Mouse (Mus musculus) monocyte, adult 2 months (primary cell): ENCODE results near the gene Arnt.
A peak's percentile ranks its signal among the peaks of the same experiment; 100 is the strongest.
"Not testable (repeated sequence)": the region's sequence is repeated elsewhere in the genome, so short reads cannot be mapped to it uniquely, and the experiment has no call there.

Source experiments
- DNase-seq, 2 experiments: peaks; one replicate each; pipeline ENCODE4 v3.0.0; 2022; ENCODE audit warnings: low spot score in 2 of 2, low read depth in 1 of 2

Arnt gene

GRCm38 (mm10) chr3:95434136-95434982, at the start of gene Arnt:
Arnt (plus strand) TSS chr3:95434388.
- peak; percentile 85 to 90 for DNase-seq

GRCm38 (mm10) chr3:95385401-95386075, 48.6 kb upstream of the Arnt start:
- no peak for DNase-seq

DNA sequence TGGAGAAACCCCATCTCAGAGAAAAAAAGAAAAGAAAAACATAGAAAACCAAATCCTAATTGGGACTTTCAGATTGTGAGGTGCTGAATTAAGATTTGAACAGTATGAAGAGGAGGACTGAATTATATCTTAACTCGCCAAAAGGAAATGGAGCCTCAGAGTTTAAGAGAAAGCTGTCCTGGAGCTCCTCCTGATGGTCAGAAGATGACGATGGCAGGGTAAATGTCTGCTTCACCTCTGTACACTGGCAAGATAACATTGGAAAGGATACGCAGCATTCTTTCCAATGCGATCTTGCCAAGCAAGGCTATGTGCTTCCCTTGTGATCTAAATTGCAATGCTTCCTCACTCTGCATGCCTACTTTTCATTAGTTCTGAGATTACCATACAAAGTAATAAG, 39.8 kb upstream of the Arnt start:
- DNase-seq, result no peak

DNA sequence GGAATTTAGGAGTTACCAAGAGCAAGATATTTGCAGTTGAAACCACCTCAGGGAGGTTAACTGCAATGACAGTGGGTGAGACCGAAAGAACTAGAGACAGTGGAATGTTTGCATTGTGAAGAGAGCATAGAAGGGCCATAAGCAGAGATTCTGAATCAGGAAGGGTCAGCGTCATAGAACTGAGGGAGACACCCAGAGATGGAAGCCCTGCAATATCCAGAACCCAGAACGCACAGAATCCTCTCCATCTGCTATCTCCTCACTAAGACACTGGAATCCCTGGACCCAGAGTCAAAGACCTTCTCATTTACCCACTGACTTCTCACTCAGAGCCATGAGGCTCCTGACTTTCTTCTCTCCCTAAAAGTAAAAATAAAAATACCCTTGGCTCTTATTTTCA, 31.4 kb upstream of the Arnt start, which contains the start of gene 4930558C23Rik:
TSS of gene 4930558C23Rik (minus strand) at position 101 of the 400 bp plus-strand sequence.
- DNase-seq, result no peak

GRCm38 (mm10) chr3:95407728-95408127, 26.5 kb upstream of the Arnt start:
- DNase-seq, result no peak

- DNase-seq, result no peak
Observed at GRCm38 (mm10) chr3:95408852-95409251, 25.3 kb upstream of the Arnt start.

- DNase-seq, result no peak
Observed at GRCm38 (mm10) chr3:95412268-95412667, 21.9 kb upstream of the Arnt start.

DNA sequence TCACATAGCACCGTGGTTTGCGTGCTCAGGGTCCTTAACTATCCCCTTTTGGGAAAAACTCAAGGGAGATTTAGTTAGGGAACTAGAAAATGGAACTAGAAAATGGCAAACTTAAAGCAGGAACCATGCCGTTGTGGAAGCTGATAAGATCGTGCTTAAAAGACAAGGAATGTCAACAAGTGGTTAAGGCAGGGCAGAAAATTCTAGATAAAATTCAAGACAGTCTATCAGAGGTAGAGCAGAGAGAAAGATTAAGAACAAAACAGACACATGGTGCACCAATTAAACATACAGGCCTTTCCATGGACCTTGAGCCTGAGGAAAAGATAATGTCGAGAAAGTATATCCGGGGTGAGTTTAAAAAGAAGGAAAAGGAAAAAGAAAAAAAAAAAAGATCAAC, 16.3 kb upstream of the Arnt start:
- no peak for DNase-seq

- DNase-seq, result not testable (repeated sequence)
Observed at GRCm38 (mm10) chr3:95426476-95426875, 7.7 kb upstream of the Arnt start.

DNA sequence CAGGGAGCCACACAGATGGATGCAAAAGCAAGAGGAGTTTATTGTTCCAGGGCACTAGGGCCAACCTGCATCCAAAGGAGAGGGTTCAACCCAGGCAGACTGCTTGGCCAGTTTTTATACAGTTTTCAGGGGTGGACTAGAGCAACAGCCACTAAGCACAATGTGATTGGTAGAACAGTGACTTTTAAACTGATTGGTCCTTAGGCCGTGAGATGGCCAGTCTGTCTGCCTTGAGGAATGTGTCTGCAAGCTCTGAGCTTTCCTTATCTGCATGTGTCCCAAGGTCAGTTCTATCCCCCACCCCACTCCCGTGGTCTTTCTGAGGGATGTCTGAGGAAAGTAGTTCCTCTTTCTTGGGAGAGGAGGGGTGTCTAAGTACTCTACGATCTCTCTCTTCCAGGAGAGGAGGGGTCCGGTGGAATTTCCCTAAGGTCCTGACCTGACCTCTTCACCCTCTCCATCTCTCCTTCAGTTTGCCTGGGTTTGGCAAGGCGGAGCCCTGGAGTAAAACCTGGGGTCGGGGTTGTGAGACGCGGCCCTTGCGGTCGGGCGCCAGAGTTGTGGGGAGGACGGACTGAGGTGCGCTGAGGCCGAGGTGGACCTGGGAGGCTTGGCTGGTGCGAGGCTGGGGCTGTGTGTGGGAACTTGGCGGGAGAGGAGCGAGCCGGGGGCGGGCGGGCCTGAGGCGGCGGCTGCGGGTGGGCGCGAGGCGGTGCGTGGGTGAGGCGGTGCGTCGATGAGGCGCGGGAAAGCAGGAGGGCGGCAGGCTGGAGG, 6.9 kb upstream of the Arnt start:
- DNase-seq, result not testable (repeated sequence)

DNA sequence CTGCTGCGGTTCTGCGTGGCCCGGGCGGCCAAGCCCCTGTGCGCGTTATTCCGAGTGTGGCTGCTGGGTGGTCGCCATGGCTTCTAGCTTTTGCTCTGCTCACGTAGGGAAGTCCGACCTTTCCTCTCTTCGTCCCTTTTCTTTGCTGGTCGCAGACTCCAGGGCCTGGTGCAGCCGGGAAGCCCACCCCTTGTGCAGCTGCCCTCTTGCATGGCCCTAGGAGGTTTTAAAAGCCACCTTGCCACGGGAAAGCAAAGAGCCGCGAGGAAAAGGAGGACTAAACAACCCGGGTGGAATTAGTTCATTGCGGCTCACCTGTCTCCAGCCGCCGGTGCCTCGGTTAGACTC, 6.3 kb upstream of the Arnt start:
- not testable (repeated sequence) for DNase-seq

DNA sequence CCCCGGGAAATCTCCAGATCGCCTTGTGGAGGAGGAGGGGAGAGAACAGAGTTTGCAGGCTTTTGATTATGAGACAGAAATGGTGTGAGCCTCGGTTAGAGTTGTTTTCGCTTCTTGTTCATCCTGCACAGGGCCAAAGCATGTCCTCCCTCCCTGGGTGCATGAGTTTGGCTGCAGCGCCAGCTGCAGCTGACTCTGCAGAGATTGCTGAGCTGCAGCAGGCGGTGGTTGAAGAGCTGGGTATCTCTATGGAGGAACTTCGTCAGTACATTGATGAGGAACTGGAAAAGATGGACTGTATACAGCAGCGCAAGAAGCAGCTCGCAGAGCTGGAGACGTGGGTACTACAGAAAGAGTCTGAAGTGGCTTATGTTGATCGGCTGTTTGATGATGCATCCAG, 5.8 kb upstream of the Arnt start:
- not testable (repeated sequence) for DNase-seq

DNA sequence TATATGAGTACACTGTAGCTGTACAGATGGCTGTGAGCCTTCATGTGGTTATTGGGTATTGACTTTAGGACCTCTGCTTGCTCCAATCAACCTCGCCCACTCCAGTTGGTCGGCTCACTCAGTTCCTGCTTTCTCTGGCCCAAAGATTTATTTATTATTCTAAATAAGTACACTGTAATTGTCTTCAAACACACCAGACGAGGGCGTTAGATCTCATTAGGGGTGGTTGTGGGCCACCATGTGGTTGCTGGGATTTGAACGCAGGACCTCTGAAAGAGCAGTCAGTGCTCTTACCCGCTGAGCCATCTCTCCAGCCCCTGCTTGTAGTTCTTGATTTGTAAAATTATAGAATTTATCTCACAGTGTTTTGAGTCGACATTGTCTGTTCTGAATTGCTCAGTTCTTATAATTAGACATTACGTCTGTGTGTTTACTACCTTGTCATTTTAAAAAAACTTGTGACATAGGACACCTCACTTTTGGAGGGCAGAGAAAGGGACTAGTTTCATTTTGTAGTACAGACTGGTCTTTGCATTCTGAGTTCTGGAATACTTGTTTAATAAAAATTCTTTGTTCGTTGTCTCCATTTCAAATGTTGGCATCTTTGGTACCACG, 780 bp upstream of the Arnt start:
- DNase-seq, result no peak

- no peak for DNase-seq
Observed at GRCm38 (mm10) chr3:95434983-95435370, 789 bp downstream of the Arnt start.

DNA sequence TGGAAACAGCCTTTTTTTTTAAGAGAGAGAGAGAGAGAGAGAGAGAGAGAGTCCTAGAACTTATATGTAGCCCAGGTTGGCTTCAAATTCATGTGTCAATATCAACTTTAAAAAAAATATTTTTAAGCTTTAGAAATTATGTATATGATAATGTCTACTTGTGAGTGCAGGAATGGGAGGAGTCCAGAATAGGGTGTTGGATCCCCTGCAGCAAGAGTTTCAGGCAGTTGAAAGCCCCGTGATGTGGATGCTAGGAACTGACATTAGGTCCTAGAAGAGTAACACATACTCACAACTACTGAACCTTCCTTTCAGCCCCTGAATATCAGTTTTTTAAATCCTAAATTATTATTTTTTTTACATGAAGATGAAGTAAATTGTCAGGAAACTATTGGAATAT, 1.4 kb downstream of the Arnt start:
- DNase-seq, result no peak

DNA sequence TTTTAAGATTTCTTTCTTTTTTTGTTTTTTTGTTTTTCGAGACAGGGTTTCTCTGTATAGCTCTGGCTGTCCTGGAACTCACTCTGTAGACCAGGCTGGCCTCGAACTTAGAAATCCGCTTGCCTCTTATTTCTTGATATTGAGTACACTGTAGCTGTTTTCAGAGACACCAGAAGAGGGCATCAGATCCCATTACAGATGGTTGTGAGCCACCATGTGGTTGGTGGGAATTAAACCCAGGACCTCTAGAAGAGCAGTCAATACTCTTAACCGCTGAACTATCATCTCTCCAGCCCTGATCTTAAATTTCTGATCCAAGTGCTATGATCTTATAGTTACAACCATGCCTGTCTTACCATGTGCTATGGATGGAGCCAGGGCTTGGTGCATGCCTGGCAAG, 4.4 kb downstream of the Arnt start:
- DNase-seq, result not testable (repeated sequence)

DNA sequence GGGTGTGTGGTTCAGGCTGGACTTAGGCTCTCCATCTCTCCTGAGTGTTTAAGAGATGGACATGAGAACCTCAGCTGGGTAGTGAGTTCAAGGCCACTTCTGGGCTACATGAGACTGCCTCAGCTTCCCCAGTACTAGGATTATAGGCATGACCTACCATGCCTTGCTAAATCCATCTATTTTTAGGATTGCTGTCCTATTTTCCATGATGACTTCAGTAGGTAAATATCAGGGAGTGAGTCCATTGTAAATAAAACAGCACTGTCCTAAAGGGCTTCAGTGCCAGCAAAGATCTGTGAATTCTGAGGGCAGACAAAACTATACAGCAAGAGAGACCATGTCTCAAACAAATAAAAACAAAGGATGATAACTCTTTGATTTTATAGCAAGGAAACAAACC, 5.5 kb downstream of the Arnt start:
- no peak for DNase-seq

DNA sequence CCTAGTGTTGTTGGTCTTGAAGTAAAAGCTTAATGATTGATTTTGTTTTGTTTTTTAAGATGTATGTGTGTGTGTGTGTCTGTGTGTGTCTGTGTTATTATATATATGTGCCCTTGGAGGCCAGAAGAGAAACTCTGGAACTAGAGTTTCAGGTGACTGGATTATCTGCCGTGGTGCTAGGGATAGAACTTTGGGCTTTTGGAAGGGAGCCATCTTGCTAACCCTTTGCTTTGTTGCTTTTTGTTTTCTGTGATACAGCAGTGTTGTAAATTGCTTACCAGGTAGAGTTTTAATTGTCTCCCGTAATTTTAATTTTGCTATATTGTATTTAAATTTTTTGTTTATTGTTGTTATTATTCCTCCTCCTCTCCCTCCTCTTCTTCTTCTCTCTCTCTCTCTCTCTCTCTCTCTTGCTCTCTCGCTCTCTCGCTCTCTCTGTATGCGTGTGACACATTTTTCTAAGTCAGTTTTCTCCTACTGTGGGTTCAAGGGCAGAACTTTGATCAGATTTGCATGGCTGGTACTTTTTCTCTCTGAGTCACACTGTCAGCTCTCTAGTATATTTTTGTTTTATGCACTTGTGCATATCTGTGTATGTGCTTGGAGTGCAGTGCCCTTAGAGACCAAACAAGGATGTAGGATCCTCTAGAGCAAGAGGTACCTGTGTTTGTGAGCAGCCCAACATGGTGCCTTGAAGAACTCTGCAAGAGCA, 8.4 kb downstream of the Arnt start:
- DNase-seq, result no peak

- DNase-seq, result no peak
Observed at GRCm38 (mm10) chr3:95445311-95445710, 11.1 kb downstream of the Arnt start.

- DNase-seq, result peak in 1 of 2 experiments; percentile 24
Observed at GRCm38 (mm10) chr3:95450408-95450807, 16.2 kb downstream of the Arnt start.

GRCm38 (mm10) chr3:95450915-95451314, 16.7 kb downstream of the Arnt start:
- no peak for DNase-seq
